Mouse (Mus musculus) c-Kit-positive CD71-negative TER-119-negative erythroid progenitor cells, embryonic 14.5 days (primary cell): ENCODE results near the gene Hrh1.

ENCODE experiments used
- DNase-seq: peaks from one replicate; pipeline ENCODE4 v3.0.0-alpha.2; 2013; ENCODE audit warnings: low read depth

Gene Hrh1

DNA sequence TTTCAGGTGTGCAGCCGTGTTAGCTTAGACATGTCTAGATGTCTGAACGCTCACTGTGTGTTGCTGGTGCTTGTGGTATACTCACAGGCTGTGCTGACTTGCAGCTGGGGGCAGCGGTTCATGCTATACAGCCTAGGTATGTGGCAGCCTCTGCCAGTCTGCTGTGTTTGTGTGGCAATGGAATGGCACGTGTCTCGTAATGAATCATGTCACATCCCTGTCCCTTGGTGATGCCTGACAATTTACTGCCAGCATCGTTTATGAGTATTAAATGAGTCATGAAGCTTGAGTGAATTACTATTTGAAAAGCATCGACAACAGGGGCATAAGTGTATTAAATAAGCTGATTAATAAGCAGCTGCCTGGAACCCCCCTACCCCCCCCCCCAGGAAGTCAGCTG is 9.3 kb downstream of the Hrh1 start:
- no peak for DNase-seq

DNA sequence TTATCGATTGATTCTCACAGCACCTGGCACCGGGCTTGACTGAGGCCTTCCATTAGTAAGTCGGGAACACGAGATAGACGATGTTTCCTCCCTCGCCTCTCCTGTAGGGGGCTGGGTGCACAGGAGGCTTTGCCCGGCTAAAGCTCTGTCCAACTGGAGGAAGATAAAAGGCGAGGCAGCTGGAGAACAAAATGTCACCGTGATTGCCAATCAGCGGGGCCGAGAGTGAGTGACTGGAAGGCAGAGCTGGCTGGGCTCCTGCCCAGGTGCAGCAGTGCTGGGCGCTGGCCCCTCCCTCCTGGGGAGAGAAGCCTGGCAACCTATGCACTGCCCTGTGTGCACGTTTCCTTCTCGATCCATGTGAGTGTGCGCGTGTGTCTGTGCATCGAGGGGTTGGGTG is 10.5 kb downstream of the Hrh1 start:
- DNase-seq: no peak

DNA sequence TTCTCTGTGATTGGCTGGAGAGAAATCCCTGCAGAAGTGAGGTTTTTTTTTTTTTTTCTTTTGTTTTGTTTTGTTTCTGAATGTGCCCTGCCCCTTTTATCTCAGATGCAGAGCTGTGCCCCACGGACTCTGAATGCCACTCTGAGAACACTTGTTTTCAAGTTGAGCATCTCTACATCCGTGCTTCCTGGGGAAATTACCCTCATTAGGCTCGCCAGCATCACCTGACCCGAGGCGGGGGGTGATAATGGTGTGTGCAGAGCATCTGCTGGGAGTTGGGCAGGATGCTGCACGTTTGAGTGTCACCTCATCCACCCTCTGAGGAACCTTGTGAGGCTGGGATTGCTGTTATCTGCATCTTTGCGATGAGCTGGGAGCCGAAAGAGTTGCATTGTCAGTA is 14.2 kb downstream of the Hrh1 start:
- DNase-seq: no peak

- DNase-seq: no peak
Measured at GRCm38 (mm10) chr6:114414510-114414909, 16.8 kb downstream of the Hrh1 start.

- no peak for DNase-seq
Measured at GRCm38 (mm10) chr6:114418037-114418436, 20.3 kb downstream of the Hrh1 start.

GRCm38 (mm10) chr6:114421061-114421460 is 23.3 kb downstream of the Hrh1 start:
- DNase-seq: no peak

GRCm38 (mm10) chr6:114423051-114423676 is 25.4 kb downstream of the Hrh1 start:
- no peak for DNase-seq

DNA sequence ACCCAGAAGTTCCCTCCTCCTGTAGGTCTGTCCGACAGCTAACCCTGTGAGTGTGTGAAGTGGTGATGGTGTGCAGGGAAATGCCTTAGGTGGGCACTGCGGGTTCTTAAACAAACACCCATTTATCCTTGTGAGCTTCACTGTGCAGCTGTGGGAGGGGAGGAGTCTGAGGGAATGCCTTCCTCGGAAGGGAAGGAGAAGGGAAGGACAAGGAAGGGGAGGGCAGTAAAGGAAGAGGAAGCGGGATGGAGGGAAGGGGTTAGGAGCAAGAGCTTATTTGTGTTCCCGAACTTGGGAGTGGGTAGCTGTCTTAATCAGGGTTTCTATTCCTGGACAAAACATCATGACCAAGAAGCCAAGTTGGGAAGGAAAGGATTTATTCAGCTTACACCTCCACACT is 27.6 kb downstream of the Hrh1 start:
- DNase-seq: no peak

GRCm38 (mm10) chr6:114427641-114428040 is 29.9 kb downstream of the Hrh1 start:
- no peak for DNase-seq

- no peak for DNase-seq
Measured at GRCm38 (mm10) chr6:114428831-114429230, 31.1 kb downstream of the Hrh1 start.

DNA sequence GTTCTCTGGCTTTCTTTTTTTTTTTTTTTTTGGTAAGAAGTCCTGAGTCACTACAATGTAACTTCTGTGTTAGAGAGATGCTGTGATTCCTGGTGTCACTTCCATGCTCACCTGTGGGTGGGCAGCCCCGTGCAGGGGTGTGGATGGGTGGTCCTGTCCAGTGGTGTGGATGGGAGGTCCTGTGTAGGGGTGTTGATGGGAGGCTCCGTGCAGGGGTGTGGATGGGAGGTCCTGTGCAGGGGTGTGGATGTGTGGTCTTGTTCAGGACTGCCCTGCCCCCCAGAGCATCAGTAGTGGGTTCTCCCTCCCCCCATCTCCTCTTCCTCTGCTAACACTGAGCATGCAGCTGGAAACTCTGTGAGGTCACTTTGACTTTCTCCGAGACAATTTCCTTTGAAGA is 34.9 kb downstream of the Hrh1 start:
- DNase-seq: no peak

DNA sequence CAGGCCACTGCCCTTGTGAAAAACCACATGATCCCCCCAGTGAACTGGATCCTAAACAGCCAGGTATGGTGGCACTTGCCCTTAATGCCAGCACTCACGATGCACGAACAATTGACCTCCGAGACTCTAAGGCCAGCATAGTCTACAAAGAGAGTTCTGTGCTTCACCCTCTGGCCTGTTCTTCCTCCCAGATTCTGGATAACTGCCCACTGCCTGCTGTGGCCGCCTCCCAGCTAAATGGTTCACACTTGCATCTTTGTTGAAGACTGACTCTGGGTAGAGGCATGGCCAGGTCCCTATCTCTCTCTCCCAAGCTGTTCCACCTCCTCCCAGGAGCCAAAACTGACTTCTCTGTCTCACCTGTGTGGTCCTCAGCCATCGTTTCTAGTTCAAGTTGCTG is 36.8 kb downstream of the Hrh1 start:
- no peak for DNase-seq

GRCm38 (mm10) chr6:114440302-114440701 is 42.6 kb downstream of the Hrh1 start:
- DNase-seq: no peak

DNA sequence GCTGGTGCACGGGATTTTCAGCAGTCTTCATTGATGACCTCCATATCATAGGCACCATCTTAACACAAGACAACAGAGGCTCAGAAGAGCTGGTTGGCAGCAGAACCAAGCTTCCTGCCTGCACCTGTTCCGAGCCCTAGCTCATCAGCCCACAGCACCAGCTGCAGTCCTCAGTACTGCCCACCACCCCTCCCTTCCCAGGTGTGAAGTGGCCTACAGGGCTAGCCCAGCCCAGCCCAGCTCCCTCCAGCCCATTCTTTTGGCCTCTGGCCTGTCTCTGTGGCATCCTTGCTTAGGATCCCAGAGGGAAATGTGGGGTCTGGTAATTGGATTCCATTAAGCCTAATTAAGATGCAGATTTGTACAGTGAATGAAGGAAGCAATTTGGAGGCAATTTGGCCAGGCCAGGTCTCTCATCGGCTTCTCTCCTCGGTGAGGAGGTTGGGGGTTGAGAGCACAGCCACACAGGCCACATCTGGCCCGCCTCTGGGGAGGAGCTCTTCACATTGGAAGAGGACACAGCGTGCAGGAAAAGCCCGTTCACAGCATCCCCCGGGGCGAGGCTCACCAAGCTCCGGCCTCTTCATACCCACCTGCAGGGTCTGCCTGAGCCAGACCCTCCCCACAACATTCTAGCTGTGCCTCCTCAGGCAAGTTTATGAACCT is 43.2 kb downstream of the Hrh1 start:
- DNase-seq: no peak

- DNase-seq: no peak
Measured at GRCm38 (mm10) chr6:114444247-114444844, 46.6 kb downstream of the Hrh1 start.

- no peak for DNase-seq
Measured at GRCm38 (mm10) chr6:114444976-114445375, 47.2 kb downstream of the Hrh1 start.

GRCm38 (mm10) chr6:114448888-114449287 is 51.2 kb downstream of the Hrh1 start:
- DNase-seq: no peak

GRCm38 (mm10) chr6:114455267-114455666 is 57.5 kb downstream of the Hrh1 start:
- DNase-seq: no peak

DNA sequence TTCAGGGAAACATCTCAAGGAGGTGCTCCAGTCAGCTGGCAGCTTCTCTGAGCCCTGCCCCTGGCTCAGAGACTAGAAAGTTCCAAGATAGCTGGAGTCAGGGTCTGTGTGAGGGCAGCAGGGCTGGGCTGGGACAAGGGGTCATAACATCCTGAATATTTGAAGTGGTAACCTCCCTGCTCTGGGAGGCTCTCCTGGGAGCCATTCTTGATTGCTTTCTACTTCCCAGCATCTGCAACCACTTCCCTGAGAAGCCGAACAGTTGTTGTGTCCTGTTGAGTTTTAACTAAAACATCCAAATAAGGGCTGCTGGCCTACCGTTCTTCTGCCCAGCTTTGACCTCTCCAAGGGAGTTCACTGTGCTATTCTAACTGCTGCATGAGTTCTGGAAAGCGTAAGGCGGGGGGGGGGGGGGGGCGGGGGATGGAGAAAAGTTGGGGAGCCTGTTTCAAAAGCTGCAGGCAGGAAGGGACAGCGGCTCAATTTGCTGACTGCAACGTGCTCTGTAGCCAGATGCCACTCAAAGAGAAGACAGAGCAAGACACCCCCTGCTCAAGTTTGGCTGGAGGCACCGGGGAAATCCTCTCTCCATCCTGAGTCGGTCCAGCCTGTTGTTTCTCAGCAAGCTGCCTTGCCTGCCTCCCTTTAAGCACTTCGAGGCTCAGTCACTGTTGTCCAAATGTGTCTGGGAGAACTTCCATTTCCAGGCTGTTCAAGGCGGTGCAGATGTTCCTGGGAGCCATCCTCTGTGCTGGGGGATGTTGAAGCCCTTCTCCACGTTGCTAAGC is 58.7 kb downstream of the Hrh1 start:
- no peak for DNase-seq

GRCm38 (mm10) chr6:114457299-114457698 is 59.6 kb downstream of the Hrh1 start:
- no peak for DNase-seq

- no peak for DNase-seq
Measured at GRCm38 (mm10) chr6:114458191-114458590, 60.5 kb downstream of the Hrh1 start.

DNA sequence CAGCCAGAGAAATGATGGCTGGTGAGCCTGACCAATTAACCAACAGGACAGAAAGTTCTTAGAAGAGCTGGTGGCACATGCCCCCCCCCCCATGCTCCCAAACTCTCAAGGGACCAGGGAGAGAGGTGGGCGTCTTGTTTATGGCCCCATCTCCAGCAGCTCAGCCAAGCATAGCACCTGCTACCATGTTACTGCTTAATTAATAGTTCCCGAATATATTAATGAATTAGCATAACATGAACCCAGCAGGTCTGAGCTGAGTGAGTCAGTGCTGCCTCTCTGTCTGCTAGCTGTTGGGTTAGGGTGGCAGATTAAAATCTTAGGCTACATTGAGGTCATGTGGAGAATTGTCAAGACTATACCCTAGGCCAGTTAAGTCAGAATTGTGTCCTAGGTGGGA is 62.2 kb downstream of the Hrh1 start:
- DNase-seq: no peak

GRCm38 (mm10) chr6:114461536-114461935 is 63.8 kb downstream of the Hrh1 start:
- DNase-seq: peak; percentile 12
